Mouse (Mus musculus) liver, adult 2 months (tissue): ENCODE results near the gene Gatm. TPM values are rescaled to one million over a fixed set of nuclear protein-coding genes. Genes with fewer than 3 reads are reported as not detected.

ENCODE experiments used
- DNase-seq: peaks from one replicate; pipeline ENCODE4 v3.0.0-alpha.2; 2011; ENCODE audit warnings: low read depth, low spot score; ENCODE audit errors: extremely low read depth
- H3K27ac ChIP-seq: fragments of 200-500 bp; replicated peaks from 2 replicates; pipeline ENCODE4 v1.5.1; 2012; ENCODE audit warnings: low read depth, mild to moderate bottlenecking, control low read depth, inconsistent platforms, low read length; ENCODE audit not compliant: insufficient read depth
- H3K27me3 ChIP-seq: fragments of 200-500 bp; 2 replicates; pipeline ENCODE4 v1.6.1; 2012; ENCODE audit warnings: mild to moderate bottlenecking, moderate library complexity, low read length, inconsistent platforms; ENCODE audit not compliant: control insufficient read depth, insufficient read depth
- H3K36me3 ChIP-seq: fragments of 200-500 bp; 2 replicates; pipeline ENCODE4 v1.6.1; 2012; ENCODE audit warnings: low read length, inconsistent platforms; ENCODE audit not compliant: control insufficient read depth, insufficient read depth
- H3K4me1 ChIP-seq: fragments of 200-500 bp; 2 replicates; pipeline ENCODE4 v1.6.1; 2011; ENCODE audit warnings: low read length; ENCODE audit not compliant: control insufficient read depth, insufficient read depth
- H3K4me3 ChIP-seq: fragments of 200-500 bp; 2 replicates; pipeline ENCODE4 v1.5.1; 2011; ENCODE audit warnings: low read depth, mild to moderate bottlenecking, control low read depth, low read length, moderate library complexity; ENCODE audit not compliant: insufficient read depth
- H3K79me2 ChIP-seq: fragments of 200-500 bp; 2 replicates; pipeline ENCODE4 v1.6.1; 2012; ENCODE audit warnings: inconsistent platforms, mild to moderate bottlenecking, low read length, moderate library complexity; ENCODE audit not compliant: control insufficient read depth, insufficient read depth
- H3K9ac ChIP-seq: fragments of 200-500 bp; 2 replicates; pipeline ENCODE4 v1.6.1; 2012; ENCODE audit warnings: low read depth, mild to moderate bottlenecking, control low read depth, inconsistent platforms, low read length
- CTCF ChIP-seq: fragments of 200-500 bp; IDR thresholded peaks from 2 replicates; pipeline ENCODE4 v1.5.1; 2011; ENCODE audit warnings: low read depth, low read length, control low read depth
- POLR2A ChIP-seq: fragments of 200-500 bp; IDR thresholded peaks from 2 replicates; pipeline ENCODE4 v1.6.1; 2011; ENCODE audit warnings: low read length, control low read depth; ENCODE audit not compliant: insufficient read depth; ENCODE audit errors: extremely low read depth
- WGBS: fragments of 180-500 bp; shearing (Covaris S2); methylation state at CpG from one replicate; pipeline ENCODE4 v1.1.7; 2018; 5-methylcytosine and 5-hydroxymethylcytosine counted together
- polyA plus RNA-seq: library from polyadenylated mRNA; depleted of rRNA; stranded (reverse); fragments of >200 nt; gene quantifications from 2 replicates; pipeline ENCODE4 v1.2.3, GENCODE M21; 2012
- total RNA-seq: library from RNA; depleted of rRNA; stranded (reverse); fragments of >200 nt; gene quantifications from 2 replicates; pipeline ENCODE4 v1.2.3, GENCODE M21; 2014

Gene Gatm
- total and polyA plus RNA-seq, 2 experiments = 9.9 to 13.6 TPM

DNA sequence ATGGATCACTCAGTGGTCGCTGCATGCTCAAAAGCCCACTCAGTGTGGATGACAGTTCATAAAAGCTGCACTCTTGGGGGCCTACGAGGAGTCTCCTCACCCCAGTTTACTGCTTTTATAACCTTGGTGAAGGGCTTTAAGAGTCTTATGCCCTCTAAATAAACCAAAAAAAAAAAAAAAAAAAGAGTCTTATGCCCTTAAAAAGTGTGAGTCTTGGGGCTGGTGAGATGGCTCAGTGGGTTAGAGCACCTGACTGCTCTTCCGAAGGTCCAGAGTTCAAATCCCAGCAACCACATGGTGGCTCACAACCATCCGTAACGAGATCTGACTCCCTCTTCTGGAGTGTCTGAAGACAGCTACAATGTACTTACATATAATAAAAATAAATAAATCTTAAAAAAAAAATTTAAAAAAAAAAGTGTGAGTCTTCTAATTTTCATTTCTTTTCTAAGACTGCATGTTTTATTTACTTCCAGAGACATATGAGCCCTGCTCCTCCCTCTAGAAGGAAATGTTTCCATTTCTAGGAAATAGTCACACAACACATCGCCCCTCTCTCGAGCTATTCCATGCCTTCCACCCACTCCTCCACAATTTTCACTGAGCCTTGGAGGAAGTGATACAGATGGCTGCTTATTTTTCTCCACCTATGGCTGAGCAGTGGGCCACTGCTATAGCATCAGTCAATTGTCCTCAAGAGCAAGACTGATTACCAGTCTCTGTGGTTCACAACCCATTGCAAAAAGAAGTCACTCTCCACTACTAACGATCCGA is 10.4 kb upstream of the Gatm start:
- no peaks in the 10 kb centered on the region for H3K27me3 ChIP-seq
- H3K36me3 ChIP-seq = no peaks in the 10 kb centered on the region
- no peak for DNase-seq
- no peaks in the 10 kb centered on the region for H3K4me1 ChIP-seq
- WGBS = 82% methylated on average over 9 of the region's 9 CpGs
- no peak overlapping the region for H3K9ac ChIP-seq
- no peaks in the 10 kb centered on the region for H3K79me2 ChIP-seq
- H3K27ac ChIP-seq = no peak overlapping the region
- no peak overlapping the region for H3K4me3 ChIP-seq
- TF ChIP-seq CTCF = no peak
- TF ChIP-seq POLR2A = no peak

DNA sequence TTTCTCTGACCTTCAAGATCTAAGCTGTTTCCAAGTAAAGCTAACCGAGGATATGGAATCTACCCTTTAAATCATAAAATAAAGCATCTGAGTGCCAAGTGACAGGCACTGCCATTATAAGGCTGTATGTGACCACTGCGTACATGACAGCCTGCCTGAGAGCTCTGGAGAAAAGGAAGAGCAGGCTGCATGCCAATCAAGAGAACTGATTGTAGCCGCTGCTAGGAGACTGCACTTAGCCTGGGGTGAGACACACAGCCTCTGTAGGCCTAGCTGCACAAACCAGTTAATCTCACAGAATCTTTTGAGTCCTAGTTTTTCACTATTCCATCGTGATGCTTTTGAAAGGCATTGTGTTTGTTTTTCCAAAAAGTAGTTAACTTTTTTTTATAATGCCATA is 7.6 kb upstream of the Gatm start:
- 75% methylated on average over 4 of the region's 4 CpGs for WGBS
- Histone ChIP-seq H3K27me3 (no peaks in the 10 kb centered on the region), H3K4me3 (no peak overlapping the region), H3K36me3 (no peaks in the 10 kb centered on the region), H3K79me2 (no peaks in the 10 kb centered on the region), H3K27ac (no peak overlapping the region), H3K4me1 (no peaks in the 10 kb centered on the region), H3K9ac (no peak overlapping the region)
- TF ChIP-seq POLR2A = no peak
- no peak for TF ChIP-seq CTCF
- no peak for DNase-seq

- H3K4me1 ChIP-seq = no peaks in the 10 kb centered on the region
- H3K27ac ChIP-seq = no peak overlapping the region
- H3K27me3 ChIP-seq = no peaks in the 10 kb centered on the region
- no peaks in the 10 kb centered on the region for H3K79me2 ChIP-seq
- WGBS = 80% methylated on average over 6 of the region's 6 CpGs
- DNase-seq = no peak
- TF ChIP-seq POLR2A = no peak
- no peak for TF ChIP-seq CTCF
- no peaks in the 10 kb centered on the region for H3K36me3 ChIP-seq
- no peak overlapping the region for H3K4me3 ChIP-seq
- no peak overlapping the region for H3K9ac ChIP-seq
These were observed 6.7 kb upstream of the Gatm start for GRCm38 (mm10) chr2:122617792-122618191.

DNA sequence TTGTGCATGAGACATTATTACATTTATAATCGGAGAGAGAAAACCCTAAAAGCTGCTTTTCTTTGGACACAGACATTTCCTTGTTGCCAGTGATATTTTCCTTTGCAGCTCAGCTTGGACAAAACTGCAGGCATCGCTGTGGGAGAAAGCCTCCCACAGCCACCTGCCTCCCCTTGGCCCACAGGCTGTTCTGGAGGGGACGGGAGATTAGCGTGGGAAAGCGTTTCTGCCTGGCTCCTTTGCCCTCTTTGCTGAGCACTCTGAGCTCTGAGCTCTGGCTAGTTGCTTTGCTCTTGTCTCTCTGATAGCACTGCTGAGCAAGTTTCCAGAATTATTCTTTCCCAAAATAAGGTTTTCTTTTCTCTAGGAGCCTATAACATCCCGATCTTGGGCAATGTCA is 5.1 kb upstream of the Gatm start:
- no peaks in the 10 kb centered on the region for H3K36me3 ChIP-seq
- WGBS = 76% methylated on average over 6 of the region's 6 CpGs
- DNase-seq = no peak
- no peak overlapping the region for H3K27ac ChIP-seq
- no peak overlapping the region for H3K9ac ChIP-seq
- no peaks in the 10 kb centered on the region for H3K4me1 ChIP-seq
- no peaks in the 10 kb centered on the region for H3K27me3 ChIP-seq
- H3K4me3 ChIP-seq = no peak overlapping the region
- H3K79me2 ChIP-seq = no peaks in the 10 kb centered on the region
- TF ChIP-seq CTCF = no peak
- no peak for TF ChIP-seq POLR2A

GRCm38 (mm10) chr2:122611654-122611973 is 511 bp upstream of the Gatm start:
- no peak overlapping the region for H3K4me3 ChIP-seq
- H3K27me3 ChIP-seq = peaks cover 2% of the 10 kb centered on the region; the same call in 1 of the 2 replicates
- no peaks in the 10 kb centered on the region for H3K36me3 ChIP-seq
- H3K9ac ChIP-seq = no peak overlapping the region
- no peaks in the 10 kb centered on the region for H3K79me2 ChIP-seq
- no peaks in the 10 kb centered on the region for H3K4me1 ChIP-seq
- TF ChIP-seq CTCF (no peak), POLR2A (no peak)
- H3K27ac ChIP-seq = peak overlapping the region; percentile 20; the same call in 1 of the 2 replicates
- peak; percentile 17 for DNase-seq
- 65% methylated on average over 4 of the region's 4 CpGs for WGBS

- H3K4me3 ChIP-seq = peak overlapping the region; percentile 23; the same call in 1 of the 2 replicates
- DNase-seq = no peak
- peaks cover 2% of the 10 kb centered on the region; the same call in 1 of the 2 replicates for H3K27me3 ChIP-seq
- H3K79me2 ChIP-seq = no peaks in the 10 kb centered on the region
- 74% methylated on average over 9 of the region's 9 CpGs for WGBS
- no peak for TF ChIP-seq POLR2A
- no peak for TF ChIP-seq CTCF
- H3K27ac ChIP-seq = no peak overlapping the region
- no peaks in the 10 kb centered on the region for H3K4me1 ChIP-seq
- no peak overlapping the region for H3K9ac ChIP-seq
- H3K36me3 ChIP-seq = no peaks in the 10 kb centered on the region
These were observed 2.3 kb downstream of the Gatm start for GRCm38 (mm10) chr2:122608820-122609219.
